Mouse (Mus musculus) layer of hippocampus, postnatal 14 days (tissue): ENCODE data around the gene Sh3gl1. TPM values are rescaled to one million over a fixed set of nuclear protein-coding genes. Genes with fewer than 3 reads are reported as not detected.
A peak's percentile ranks its signal among the peaks of the same experiment; 100 is the strongest.

Experiments used
- DNase-seq, 2 experiments: peaks; one replicate each; pipeline ENCODE4 v3.0.0; 2021 to 2022; ENCODE audit warnings: low spot score in 2 of 2, mixed read lengths in 1 of 2
- total RNA-seq, 2 experiments: library from RNA; stranded (reverse); gene quantifications; 2 replicates each; pipeline ENCODE4 v1.2.3; 2021

Gene Sh3gl1
- total RNA-seq, 2 experiments from 2014 or later, result 64.9 to 67.5 TPM

DNA sequence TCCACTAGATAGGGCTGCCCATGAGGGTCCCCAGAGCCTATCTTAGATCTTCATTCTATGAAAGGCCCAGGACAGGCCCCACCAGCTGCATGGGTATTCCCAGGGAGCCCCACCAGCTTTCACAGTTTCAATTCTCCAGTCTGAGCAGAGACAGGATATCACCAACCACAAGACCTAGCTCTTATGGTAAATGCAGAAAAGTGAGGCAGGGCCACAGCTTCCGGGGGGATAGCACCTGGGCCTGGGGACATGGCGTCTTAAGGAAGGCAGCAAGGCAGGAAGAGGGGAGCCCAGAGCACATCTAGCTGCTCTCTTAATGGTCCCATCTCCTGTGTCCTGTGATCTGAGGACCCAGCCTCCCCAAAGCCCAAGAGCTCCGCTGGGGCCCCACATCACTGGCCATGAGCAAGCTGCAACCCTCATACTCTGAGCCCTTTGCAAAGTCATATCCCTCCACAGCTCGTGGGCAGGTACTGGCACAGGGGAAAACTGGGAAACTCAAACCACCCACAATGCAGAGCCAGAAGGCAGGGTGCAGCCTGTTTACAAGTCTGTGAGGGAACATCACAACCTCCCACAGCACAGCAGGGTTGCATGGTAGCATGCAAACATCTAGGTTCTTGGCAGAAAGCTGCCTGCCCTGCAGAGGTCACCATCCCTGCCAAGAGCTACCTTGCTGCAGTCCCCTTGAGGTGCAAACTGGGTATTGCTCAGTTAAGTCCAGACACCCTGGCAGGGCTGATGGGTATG, 15.1 kb downstream of the Sh3gl1 start:
- DNase-seq, result peak in 1 of 2 experiments; percentile 79

DNA sequence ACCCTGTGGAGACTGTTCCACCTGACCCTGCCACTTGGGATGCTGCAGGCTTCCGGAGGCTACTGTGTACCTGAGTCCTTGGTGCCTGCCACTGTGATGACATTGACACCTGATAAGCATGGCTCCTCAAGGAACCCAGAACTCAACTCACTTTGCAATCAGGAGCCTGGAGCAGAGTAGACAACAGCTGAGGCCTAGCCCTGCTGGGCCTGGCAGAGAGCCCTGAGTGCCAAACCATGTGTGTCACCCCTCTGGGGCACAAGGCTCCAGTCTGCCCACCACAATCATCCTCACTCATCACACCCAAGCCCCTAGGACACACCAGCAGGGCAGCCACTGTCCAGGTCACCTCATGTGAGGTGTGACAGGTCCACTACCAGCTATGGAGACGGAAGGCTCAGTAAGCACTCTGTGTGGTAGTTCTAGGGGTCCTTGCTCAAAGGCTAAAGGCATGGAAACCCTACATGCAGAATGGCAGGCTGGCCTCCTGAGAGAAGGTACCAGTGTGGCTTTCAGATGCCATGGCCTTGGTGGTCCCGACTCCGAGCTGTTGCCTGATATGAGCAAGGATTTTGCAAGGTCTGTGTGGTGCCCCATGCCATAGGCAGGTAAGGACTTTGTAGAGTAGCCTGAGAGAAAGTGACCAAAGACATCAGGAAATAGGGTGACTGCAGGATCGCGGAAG, 15.9 kb downstream of the Sh3gl1 start:
- DNase-seq, result no peak

DNA sequence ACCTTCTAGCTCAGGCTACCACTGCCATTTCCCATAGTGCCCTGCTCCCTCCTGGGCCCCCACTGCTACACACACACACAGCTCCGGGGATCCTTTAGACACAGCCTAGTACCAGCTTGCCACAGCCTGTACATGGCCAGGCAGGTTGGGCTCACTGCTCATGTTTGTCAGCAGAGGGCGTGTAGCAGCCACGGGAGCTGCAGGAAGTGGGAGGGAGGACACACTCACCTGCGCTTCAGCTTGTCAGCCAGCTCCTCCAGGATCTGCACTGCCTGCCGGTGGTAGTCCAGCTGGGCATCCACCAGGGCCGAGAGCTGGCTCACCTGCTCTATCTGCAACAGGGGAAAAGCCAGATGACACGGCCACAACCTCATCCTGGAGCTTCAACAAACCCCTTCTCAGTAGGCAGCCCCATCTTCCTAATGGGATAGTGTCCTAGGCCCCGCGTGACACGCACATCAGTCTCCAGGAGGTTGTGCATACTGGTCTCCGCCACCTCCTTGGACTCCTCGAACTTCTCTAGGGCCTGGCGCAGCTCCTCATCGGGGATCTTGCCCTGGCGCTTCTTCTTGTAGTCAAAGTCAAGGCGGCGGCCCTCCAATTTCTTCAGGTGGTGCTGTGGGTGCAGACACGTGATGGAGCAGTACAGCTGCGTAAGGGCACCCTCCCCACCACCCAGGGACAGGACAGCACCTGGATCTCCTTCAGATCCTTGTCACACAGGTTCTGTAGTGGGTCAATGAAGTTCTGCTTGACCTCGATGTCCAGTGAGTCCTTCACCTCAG, 17.9 kb downstream of the Sh3gl1 start:
- peak in 1 of 2 experiments; percentile 63 for DNase-seq

DNA sequence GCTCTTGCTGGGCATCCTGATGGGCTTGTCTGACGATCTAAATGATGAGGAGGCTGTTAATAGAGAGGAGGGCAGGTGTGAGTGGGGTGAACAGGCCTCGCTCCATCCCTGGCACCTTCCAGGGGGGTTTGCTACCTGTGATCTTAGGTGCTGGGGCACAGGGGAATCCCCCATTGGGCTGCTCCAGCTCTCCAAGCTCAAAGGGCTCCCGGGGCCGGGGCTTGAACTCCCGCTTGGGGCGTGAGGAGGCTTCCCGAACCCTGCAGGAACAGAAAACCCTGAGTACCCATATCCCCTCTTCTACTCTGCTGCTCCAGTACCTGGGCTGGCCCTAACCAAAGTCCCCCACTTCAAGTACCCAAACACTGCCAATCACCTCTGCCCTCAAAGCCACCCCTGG, 18.6 kb downstream of the Sh3gl1 start:
- DNase-seq, result no peak

DNA sequence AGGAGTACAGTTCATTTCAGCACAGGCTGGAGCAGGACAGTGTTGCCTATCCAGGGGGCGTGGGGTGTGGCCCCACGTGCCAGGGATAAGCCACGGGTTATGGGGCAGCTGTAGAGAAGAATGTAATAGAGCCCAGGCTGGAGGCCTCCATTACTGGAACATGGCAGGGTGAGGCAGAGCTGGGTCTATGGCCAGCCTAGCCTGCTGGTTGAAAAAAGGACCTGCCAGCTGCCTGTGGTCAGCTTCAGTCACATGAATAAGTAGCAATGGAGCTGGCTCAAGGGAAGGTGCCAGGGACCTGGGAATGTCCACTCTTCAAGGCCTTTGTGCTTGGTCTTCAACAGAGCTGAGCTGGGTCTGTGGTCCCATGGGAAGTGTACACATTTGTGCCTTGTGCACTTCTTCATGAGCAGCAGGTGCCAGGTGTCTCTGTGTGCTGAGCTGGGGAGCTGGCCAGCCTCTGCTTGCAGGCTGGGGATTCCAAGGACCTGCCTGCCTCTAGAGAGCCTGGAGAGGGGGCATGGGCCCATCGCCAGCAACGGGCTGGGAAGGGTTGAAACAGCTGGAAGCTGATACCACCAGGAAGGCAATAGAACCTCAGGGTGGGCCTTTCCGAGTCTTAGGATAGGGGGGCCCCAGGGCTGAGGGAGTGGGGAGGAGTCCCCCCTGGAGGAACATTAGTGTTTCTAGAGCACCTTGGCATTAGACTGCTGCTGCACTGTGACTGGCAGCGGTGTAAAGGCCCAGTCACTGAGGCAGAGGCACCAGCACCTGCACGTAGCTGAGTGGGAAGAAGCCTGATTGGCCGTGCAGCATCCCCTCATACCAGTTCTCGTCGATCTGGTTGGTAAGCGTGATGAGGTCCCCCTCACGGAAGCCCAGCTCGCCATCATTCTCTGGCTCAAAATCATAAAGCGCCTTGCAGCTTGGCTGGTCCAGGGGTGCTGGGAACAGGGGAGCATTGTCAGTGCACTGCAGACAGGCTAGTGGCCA, 19.3 kb downstream of the Sh3gl1 start:
- no peak for DNase-seq

DNA sequence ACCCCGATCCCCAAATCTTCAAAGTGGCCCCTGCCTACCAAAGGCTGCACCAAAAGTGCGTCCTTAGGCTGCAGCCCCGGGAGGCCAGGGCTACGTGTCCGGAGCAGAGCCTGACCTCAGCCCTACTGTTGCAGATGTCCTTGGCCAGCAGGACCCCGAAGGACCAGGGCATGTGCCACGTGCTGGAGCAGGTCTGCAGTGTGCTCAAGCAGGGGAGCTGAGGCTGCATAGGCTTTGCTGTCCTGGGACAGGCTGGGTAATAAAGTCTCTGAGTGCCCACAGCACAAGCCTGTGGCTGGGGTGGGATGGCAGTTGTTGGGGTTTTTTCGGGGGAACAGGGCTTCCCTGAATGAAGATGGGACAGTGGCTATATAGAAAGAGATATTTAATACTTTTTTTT, 20.1 kb downstream of the Sh3gl1 start:
- DNase-seq, result no peak

DNA sequence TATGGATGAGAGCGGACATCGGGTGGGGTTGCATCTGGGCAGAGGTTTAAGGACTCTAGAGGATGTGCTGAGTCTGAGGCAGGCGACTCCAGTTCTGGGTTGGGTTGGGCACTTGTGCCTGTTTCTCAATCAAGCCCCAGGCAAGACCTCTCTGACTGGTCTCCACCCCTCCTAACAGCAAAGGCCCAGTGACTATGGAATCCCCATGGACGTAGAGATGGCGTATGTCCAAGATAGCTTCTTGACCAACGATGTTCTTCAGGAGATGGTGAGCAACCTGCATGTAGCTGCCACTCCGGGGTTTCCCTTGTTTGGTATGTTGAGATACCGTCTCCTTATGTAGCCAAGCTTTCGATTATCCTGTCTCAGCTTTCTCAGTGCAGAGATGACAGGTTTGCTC, 21.1 kb downstream of the Sh3gl1 start:
- DNase-seq, result no peak

DNA sequence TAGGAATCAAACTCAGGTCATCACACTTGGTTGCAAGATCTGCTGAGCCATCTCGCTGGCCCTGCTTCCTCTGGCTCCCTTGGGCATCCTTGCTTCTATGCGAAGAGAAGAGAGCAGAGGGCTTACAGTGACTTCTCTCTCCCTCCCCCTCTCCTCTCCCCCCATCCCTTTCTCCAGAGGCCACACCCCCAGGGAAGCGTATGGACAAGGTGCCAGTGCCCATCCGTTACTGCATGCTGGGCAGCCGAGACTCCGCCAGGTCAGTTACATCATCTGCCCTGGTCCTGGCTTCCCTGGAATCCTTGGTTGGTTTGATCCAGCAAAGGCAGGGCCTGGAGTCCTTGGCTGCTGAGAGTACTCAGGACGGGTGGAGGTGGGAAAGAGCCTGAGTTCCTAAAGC, 25.0 kb downstream of the Sh3gl1 start:
- no peak for DNase-seq

DNA sequence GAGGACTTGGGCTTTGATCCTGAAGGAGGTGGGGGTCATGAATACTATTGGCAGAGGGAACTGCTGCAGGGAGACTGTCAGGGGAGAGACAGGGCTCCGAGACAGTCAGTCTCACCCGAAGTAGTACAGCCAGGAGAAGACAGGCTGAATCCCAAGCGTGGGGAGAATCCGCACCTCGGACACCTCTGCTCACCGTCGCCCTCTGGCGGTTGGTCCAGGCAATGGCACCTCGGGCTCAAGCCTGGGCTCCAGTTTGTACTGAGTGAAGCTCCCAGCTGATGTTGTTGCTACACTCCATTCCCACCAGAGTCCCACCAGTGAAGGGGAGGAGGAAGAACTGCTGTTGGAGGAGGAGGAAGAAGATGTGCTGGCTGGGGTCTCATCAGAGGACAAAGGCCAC, 25.8 kb downstream of the Sh3gl1 start:
- DNase-seq, result peak in 1 of 2 experiments; percentile 71

DNA sequence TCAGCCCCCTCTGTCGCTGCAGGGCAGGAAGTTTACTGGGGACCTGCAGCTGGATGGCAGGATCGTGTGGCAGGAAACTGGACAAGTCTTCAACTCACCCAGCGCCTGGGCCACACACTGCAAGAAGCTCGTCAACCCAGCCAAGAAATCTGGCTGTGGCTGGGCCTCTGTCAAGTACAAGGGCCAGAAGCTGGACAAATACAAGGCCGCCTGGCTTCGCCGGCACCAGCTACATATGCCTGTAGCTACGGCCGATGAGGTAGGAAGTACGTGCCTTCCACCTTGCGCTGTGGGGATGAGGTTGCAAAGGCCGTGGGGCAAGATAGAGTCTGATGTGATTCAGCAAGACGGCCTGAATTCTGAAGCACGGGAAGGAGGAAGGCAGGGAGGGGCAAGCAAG, 26.2 kb downstream of the Sh3gl1 start:
- no peak for DNase-seq

DNA sequence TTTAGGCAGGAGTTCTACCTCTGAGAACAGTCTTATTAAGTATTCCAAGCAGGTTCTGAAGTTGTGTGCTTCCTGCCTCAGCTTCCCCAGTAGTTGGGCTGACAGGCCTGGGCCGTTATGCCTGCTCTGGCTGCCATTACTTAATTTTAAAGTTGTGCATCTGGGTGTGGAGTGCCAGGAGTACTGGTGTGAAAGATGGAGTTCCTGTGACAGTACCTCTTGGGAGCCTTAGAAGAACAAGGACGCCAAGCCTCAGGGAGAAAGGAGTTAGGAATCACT, 26.5 kb downstream of the Sh3gl1 start:
- no peak for DNase-seq

DNA sequence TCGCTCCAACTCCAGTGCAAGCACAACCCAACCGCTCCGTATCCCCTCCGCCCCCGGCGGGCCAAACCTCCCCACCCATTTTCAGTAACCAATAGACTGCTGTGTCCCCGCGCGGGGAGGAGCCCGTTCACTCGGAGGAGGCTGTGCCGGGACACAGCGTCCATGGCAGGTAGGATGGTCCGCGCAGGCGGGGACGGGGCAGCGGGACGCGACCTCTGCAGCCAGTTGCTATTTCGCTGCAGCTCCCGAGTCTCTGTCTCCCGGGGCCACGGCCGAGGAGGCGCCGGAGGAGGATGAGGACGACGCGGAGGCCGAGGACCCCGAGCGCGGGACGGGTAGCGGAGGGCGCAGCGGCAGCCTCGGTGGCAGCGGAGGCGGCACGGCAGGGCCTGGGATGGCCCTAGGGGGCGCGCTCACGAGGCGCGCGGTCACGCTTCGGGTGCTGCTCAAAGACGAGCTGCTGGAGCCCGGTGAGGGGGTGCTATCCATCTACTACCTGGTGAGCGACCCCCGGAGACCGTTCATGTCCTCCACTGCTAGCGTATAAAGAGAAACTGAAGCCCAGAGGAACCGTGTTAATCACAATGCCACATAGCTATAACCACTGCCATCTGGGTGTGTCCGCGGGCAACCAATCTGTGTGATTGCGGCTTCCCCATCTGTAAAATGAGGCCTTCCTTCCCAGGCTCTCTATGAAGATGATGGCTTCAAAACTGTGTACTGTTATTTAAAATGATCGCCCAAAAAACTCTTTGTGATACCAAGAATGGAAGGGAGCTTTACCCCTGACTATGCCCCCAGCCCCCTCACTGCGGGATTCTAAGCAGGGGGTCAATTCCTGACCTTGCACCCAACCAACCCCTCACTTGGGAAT, 27.1 kb downstream of the Sh3gl1 start:
- DNase-seq, result peak; percentile 93 to 94

DNA sequence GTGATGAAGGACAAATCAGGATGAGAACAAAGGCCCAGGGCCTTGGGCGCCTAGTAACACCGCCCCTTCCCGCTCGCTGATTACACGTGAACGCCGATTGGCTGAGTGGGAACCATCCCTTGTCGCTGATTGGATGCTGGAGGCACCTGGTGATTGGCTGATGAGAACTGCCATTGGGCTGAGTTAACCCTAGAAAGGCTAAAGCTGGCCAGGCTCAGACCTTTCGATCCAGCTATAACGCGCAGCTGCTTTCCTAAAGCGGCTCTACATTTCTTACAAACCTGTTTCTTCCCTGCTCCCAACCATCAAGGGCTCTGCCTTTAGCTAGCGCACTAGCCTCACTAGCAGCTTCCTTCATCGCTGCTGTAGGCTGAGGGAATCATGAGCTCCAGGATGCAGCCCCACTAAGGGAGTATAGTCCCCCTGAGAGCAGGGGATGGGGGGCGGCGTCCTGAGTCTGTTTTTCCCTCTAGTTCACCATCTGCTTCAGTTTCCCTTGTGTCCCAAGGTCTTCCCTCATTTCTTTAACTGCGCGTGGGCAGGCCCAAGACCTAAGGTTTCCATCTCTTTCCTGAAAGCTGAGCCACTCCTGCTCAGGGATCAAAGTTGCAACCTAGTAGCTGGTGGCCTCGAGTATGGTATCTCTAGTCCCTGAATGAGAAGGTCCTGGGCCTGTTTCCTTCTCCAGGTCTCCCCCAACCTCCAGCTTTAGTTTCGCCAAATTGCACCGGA, 27.9 kb downstream of the Sh3gl1 start:
- DNase-seq, result peak; percentile 92 to 97

DNA sequence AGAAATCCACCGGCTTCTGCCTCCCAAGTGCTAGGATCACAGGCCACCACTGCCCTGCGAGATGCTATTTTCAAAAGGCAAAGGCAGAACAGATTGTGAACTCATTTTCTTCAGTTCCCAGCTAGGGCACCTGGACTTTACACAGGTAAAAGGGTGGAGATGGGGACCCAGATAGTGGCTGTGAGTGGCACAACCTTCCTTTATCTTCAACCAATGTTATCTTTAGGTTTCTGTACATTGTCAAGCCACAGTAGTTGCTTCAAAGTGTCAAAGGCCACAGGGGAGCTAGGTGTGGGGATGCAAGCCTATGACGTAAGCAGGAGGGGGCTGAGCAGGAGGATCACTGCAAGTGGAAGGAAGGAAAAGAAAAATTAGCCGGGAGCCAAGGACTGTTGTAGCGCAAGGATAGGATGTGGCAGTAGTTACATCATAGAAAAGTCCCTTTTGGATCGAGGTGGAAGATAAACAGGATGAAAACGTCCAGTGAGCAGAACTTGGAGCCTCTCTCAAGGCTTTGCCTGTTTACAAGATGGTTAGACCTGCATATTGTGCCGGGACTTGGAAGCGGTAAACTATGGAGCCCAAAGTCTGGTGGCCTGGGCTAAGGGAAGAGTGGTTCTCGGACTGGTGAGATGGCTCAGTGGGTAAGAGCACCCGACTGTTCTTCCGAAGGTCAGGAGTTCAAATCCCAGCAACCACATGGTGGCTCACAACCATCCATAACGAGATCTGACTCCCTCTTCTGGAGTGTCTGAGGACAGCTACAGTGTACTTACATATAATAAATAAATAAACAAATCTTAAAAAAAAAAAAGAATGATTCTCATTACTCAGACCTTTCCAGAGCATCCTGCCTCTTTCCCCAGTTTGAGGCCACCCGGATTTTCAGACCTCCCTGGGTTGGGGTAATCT, 28.7 kb downstream of the Sh3gl1 start:
- DNase-seq, result no peak

DNA sequence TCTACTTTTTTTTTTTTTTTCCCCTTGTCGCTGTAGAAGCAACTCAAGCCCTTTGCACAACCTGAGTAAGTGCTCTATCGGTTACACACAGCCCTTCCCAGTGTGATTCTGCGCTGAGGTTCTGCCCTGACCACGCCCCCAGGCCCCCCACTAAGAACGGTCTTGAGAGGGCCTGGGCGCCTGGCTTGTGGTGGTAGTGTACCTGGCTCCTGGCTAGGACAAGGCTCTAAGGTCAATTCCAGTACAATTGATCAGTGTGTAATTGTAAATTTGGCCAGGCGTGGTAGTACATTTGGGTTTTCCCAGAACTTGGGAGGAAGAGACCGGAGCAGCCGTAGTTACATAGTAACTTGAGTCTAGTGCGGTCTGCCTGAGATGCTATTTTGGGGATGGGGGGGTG, 29.5 kb downstream of the Sh3gl1 start:
- no peak for DNase-seq

DNA sequence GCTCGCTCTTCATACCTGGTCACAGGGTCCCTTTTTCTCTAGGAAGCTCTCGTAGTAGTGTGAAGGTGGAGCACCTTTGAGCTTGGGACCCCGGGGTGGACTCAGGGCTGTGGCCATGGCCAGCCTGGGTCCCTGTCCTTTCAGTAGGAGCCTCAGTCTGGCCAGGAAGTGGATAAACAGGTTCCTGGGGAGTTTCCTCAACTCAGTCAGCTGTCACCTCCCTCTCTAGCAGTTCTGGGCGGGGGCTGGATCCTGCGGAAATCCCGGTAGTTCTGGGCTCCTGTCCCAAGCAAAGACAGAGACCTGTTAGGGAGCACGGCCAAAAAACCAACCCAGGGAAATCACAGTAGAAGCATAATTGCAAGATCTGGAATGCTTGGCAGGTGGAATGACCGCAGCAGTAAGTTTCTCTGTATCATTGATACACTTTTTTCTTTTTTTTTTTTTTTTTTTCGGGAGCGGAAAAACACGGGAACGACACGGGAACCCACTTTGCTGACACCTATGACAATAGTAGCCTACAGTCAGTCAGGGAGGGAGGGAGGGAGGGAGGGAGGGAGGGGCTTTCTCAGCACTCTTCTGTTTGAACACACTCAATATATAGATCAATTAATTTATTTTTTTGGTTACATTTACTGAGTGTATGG, 30.9 kb downstream of the Sh3gl1 start, which contains the start of the genes Stap2 and Mpnd:
Gene Stap2, minus strand, starts transcription at position 170 of the 647 bp plus-strand sequence.
Gene Mpnd, plus strand, starts transcription at position 297 of the 647 bp plus-strand sequence.
- DNase-seq, result no peak

DNA sequence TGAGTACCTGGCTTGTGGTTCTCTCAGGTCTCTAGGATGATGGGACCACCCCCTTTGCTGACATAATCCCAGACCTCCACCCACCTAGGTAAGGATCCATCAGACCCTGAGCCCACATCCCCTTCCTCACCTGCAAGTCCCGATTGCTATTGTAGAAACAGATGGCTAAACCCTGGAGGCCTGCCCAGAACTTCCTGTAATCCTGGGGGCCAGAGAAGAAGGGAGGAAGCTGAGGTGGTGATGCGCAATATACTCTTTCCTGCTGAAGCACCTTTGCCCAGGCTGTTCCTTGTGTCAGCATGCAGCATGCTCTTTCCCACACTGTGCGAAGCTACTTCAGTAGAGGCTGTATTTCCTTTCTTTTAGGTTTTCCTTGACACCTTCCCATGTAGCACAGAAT, 33.4 kb downstream of the Sh3gl1 start:
- no peak for DNase-seq
